Mouse (Mus musculus): ENCODE results near the gene Ptms. TPM values are rescaled to one million over a fixed set of nuclear protein-coding genes. Genes with fewer than 3 reads are reported as not detected.

The Ptms gene
- polyA plus RNA-seq, 1 experiment from 2014 or later, result 184 TPM

DNA sequence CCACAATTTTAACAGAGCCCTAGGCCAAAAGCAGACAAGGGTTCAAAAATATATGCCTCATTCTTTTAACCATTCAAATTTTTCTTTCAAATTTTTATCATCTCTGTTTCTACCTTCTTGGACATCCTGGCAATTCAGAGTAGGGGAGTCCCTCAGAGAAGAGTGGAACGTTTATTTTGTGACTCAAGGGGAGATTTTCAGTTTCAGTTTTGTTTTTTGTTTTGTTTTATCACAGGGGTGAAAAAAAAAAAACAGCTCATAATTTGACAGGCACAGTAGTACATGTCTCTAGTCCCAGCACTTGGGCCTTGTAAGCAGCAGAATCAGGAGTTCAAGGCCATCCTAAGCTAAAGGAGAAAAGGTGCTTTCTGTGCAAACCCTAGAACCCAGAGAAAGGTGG lies 12.1 kb downstream of the Ptms start:
- Histone ChIP-seq H3K9ac (replicated peaks; ENCODE audit: low read length) (no peak overlapping the region), H3K27me3 (ENCODE audit: control insufficient read depth, insufficient read depth, low read length) (no peaks in the 10 kb centered on the region), H3K4me1 (ENCODE audit: control insufficient read depth, insufficient read depth, low read length) (peaks cover 3% of the 10 kb centered on the region; the same call in 1 of the 2 replicates), H3K36me3 (replicated peaks; ENCODE audit: control insufficient read depth, insufficient read depth, low read depth, low read length) (no peaks in the 10 kb centered on the region), H3K4me3 (ENCODE audit: low read depth, low read length) (no peak overlapping the region), H3K9me3 (replicated peaks; ENCODE audit: control insufficient read depth, low read length) (no peaks in the 10 kb centered on the region), H3K27ac (replicated peaks; ENCODE audit: low read depth, low read length) (no peak overlapping the region), H3K4me2 (ENCODE audit: low read depth, low read length) (no peak overlapping the region)
- WGBS, result 86% methylated on average over 1 of the region's 1 CpGs
- ATAC-seq (replicated peaks; ENCODE audit: insufficient number of reproducible peaks, low FRiP score, low TSS enrichment, low read depth) (no peak), DNase-seq (ENCODE audit: low spot score) (no peak)

DNA sequence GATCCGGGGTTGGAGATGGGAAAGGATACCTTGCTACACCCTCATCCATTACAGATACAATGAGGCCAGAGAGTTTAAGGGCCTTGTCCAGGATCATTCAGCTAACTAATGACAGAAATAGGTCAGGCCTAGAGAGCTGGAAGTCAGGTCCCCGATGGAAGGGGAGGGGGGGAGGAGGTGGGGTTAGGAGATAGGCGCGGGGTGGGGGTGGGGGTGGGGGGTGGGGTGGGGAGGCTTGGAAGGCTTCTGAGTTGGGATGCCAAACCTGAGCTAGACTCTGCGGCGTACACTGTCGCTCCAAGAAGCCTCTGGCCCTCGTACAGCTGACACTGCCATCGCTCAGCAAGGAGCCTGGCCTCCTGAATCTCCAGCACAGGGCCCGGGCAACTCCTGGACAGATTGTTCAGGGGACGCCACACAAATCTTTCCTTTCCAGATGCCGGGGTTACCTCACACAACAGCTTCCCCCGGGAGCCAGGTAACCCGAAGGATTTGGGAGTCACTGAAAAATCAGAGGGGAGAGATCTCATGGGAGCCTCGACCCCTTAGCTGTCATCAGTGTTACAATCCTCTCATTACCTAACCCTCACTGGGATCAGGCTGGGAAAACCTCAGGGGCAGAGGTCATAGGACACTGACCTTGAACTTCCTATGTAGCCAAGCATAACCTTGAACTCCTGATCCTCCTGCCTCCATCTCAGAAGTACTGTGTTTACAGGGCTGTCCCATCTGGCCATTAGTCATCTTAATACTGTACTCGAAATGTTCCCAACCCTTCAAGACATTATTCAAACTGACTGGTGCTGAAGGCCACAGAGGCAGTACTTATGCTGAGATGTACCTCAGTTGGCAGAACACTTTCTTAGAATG lies 14.7 kb downstream of the Ptms start:
- DNase-seq (ENCODE audit: low spot score) (no peak), ATAC-seq (replicated peaks; ENCODE audit: insufficient number of reproducible peaks, low FRiP score, low TSS enrichment, low read depth) (no peak)
- Histone ChIP-seq H3K4me3 (ENCODE audit: low read depth, low read length) (peak overlapping the region; percentile 41; the same call in 1 of the 2 replicates), H3K27ac (replicated peaks; ENCODE audit: low read depth, low read length) (peak overlapping the region; percentile 92), H3K9me3 (replicated peaks; ENCODE audit: control insufficient read depth, low read length) (no peaks in the 10 kb centered on the region), H3K4me1 (ENCODE audit: control insufficient read depth, insufficient read depth, low read length) (peaks cover 3% of the 10 kb centered on the region; the same call in 1 of the 2 replicates), H3K4me2 (ENCODE audit: low read depth, low read length) (peak overlapping the region; percentile 77), H3K27me3 (ENCODE audit: control insufficient read depth, insufficient read depth, low read length) (no peaks in the 10 kb centered on the region), H3K36me3 (replicated peaks; ENCODE audit: control insufficient read depth, insufficient read depth, low read depth, low read length) (no peaks in the 10 kb centered on the region), H3K9ac (replicated peaks; ENCODE audit: low read length) (peak overlapping the region; percentile 82)
- 30% methylated on average over 16 of the region's 16 CpGs for WGBS

DNA sequence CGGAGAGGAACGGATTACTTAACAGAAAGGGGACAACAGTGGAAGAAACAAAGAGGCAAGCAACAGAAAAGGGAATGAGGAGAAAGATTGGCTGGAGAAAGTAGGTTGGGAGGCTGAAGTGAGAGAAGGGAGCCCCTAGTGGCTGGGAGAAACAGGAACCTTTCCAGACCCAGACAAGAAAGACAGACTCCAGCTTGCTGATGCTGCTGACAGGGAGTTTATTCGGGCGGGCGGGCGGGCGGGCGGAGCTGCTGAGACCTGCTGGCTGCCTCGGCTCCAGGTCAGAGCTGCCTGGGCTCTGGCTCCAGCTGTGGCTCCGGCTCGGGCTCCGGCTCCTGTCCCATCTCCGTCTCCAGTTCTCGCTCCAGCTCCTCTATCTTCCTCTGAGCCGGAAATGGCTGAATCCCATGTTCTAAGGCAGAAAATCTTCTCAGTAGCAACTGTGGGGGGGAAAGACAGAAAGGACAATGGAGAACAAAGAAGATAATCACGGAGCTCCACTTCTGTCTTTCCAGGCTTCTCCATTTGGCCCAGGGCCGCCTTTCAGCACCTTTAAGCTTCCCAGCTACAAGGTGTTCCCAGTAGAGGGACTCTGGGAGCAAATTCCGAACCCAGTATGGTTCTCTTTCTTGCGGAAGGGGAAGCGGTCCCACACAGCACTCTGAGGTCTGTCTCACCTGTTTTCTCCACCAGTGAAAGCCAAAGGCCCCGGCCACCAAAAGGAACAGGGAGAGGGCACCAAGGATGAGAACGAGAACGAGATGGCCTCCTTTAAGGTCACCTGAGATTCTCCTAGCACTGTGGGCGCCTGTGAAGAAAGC lies 15.5 kb downstream of the Ptms start:
- Histone ChIP-seq H3K36me3 (replicated peaks; ENCODE audit: control insufficient read depth, insufficient read depth, low read depth, low read length) (no peaks in the 10 kb centered on the region), H3K9ac (replicated peaks; ENCODE audit: low read length) (peak overlapping the region; percentile 82), H3K9me3 (replicated peaks; ENCODE audit: control insufficient read depth, low read length) (no peaks in the 10 kb centered on the region), H3K27ac (replicated peaks; ENCODE audit: low read depth, low read length) (peak overlapping the region; percentile 92), H3K4me1 (ENCODE audit: control insufficient read depth, insufficient read depth, low read length) (peaks cover 3% of the 10 kb centered on the region; the same call in 1 of the 2 replicates), H3K4me3 (ENCODE audit: low read depth, low read length) (peak overlapping the region; percentile 41), H3K4me2 (ENCODE audit: low read depth, low read length) (peak overlapping the region; percentile 77), H3K27me3 (ENCODE audit: control insufficient read depth, insufficient read depth, low read length) (no peaks in the 10 kb centered on the region)
- WGBS, result 8% methylated on average over 24 of the region's 24 CpGs
- peak; percentile 50 for ATAC-seq (replicated peaks; ENCODE audit: insufficient number of reproducible peaks, low FRiP score, low TSS enrichment, low read depth)
- DNase-seq (ENCODE audit: low spot score), result peak; percentile 85

DNA sequence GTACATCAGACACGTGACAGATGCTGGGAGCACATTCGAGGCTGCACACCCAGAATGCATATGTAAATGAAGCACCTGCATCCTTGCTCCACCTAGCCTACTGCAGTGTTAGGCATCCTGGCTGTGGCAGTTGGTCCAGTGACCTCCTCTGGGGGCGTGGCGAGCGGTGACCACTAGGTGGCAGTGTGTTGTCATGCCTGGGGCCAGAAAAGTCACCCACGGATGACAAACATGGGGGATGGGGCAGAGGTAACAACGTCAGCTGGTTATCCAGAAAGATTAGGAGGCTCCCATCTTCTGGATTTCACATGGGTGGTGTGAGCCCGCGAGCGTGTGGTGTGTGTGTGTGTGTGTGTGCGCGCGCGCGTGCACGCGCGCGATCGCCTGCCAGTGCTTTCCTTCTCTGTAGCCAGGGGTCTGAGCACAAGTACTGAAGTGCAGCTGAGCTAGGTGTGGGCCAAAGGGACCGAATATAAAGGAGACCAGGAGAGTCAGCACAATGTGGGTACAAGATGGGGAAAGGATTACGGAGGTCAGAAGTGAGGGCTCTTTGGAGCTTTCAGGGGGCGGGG lies 16.2 kb downstream of the Ptms start:
- Histone ChIP-seq H3K4me2 (ENCODE audit: low read depth, low read length) (peak overlapping the region; percentile 77), H3K9ac (replicated peaks; ENCODE audit: low read length) (peak overlapping the region; percentile 82), H3K4me3 (ENCODE audit: low read depth, low read length) (peak overlapping the region; percentile 41), H3K27me3 (ENCODE audit: control insufficient read depth, insufficient read depth, low read length) (no peaks in the 10 kb centered on the region), H3K36me3 (replicated peaks; ENCODE audit: control insufficient read depth, insufficient read depth, low read depth, low read length) (no peaks in the 10 kb centered on the region), H3K9me3 (replicated peaks; ENCODE audit: control insufficient read depth, low read length) (no peaks in the 10 kb centered on the region), H3K4me1 (ENCODE audit: control insufficient read depth, insufficient read depth, low read length) (peaks cover 3% of the 10 kb centered on the region; the same call in 1 of the 2 replicates), H3K27ac (replicated peaks; ENCODE audit: low read depth, low read length) (peak overlapping the region; percentile 92)
- under 1% methylated on average over 23 of the region's 23 CpGs for WGBS
- ATAC-seq (replicated peaks; ENCODE audit: insufficient number of reproducible peaks, low FRiP score, low TSS enrichment, low read depth), result peak; percentile 79
- DNase-seq (ENCODE audit: low spot score), result peak; percentile 95

DNA sequence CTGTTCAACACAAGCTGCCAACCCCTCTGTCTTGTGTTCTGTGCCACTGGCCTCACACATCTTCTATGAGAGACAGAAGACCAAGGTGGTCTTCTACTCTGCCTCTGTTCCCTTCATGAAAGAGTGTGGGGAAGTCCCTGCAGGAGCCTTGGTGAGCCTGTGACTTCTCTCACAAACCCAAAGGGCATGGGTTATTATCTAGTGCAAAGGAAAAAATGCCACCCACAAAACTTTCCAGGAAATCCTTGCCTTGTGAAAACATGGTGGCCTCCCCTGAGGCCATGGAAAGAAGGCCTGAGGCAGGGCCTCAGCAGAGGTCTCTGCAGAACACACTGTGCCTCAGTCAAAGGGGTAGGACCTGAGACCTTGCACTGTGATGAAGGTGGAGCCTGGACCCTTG lies 18.1 kb downstream of the Ptms start:
- Histone ChIP-seq H3K36me3 (replicated peaks; ENCODE audit: control insufficient read depth, insufficient read depth, low read depth, low read length) (no peaks in the 10 kb centered on the region), H3K27me3 (ENCODE audit: control insufficient read depth, insufficient read depth, low read length) (no peaks in the 10 kb centered on the region), H3K4me1 (ENCODE audit: control insufficient read depth, insufficient read depth, low read length) (peaks cover 3% of the 10 kb centered on the region; the same call in 1 of the 2 replicates), H3K9ac (replicated peaks; ENCODE audit: low read length) (no peak overlapping the region), H3K4me2 (ENCODE audit: low read depth, low read length) (no peak overlapping the region), H3K4me3 (ENCODE audit: low read depth, low read length) (no peak overlapping the region), H3K9me3 (replicated peaks; ENCODE audit: control insufficient read depth, low read length) (no peaks in the 10 kb centered on the region), H3K27ac (replicated peaks; ENCODE audit: low read depth, low read length) (no peak overlapping the region)
- ATAC-seq (replicated peaks; ENCODE audit: insufficient number of reproducible peaks, low FRiP score, low TSS enrichment, low read depth) (no peak), DNase-seq (ENCODE audit: low spot score) (no peak)

DNA sequence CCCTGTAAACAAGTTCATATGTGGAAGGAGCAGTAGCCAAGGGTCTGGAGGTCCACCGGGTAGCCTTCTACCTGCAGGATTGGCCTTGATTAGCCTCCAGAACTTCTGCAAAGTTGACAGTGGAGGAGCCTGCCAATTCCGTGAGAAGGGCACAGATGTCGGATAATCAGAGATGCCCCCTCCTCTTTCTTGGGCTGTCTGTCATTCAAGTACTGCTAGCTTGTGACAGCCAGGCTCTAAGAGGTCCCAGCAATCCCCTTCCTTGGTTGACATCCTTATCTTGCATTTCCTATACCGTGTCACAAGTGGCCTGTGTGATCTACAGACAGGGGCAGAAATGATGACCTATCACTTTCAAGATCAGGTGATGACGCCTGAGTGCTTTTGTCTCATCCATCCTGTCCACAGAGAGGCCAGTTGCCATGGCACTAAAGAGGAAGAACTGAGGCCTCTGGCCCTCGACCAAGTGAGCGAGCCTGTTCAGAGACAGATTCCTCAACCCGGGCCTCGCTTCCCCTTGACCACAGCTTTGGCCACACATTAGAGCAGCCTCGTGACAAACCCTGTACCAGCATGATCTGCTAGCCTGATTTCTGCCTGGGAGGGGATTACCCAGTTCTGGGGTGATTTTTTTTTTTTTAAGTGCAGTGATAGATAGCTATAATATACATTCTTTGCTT lies 19.0 kb downstream of the Ptms start:
- no peak overlapping the region for H3K9ac ChIP-seq (replicated peaks; ENCODE audit: low read length)
- no peak overlapping the region for H3K4me2 ChIP-seq (ENCODE audit: low read depth, low read length)
- no peak for ATAC-seq (replicated peaks; ENCODE audit: insufficient number of reproducible peaks, low FRiP score, low TSS enrichment, low read depth)
- no peaks in the 10 kb centered on the region for H3K9me3 ChIP-seq (replicated peaks; ENCODE audit: control insufficient read depth, low read length)
- no peaks in the 10 kb centered on the region for H3K36me3 ChIP-seq (replicated peaks; ENCODE audit: control insufficient read depth, insufficient read depth, low read depth, low read length)
- WGBS, result 73% methylated on average over 10 of the region's 10 CpGs
- no peak for DNase-seq (ENCODE audit: low spot score)
- no peaks in the 10 kb centered on the region for H3K27me3 ChIP-seq (ENCODE audit: control insufficient read depth, insufficient read depth, low read length)
- H3K4me1 ChIP-seq (ENCODE audit: control insufficient read depth, insufficient read depth, low read length), result peaks cover 3% of the 10 kb centered on the region; the same call in 1 of the 2 replicates
- H3K4me3 ChIP-seq (ENCODE audit: low read depth, low read length), result no peak overlapping the region
- no peak overlapping the region for H3K27ac ChIP-seq (replicated peaks; ENCODE audit: low read depth, low read length)

DNA sequence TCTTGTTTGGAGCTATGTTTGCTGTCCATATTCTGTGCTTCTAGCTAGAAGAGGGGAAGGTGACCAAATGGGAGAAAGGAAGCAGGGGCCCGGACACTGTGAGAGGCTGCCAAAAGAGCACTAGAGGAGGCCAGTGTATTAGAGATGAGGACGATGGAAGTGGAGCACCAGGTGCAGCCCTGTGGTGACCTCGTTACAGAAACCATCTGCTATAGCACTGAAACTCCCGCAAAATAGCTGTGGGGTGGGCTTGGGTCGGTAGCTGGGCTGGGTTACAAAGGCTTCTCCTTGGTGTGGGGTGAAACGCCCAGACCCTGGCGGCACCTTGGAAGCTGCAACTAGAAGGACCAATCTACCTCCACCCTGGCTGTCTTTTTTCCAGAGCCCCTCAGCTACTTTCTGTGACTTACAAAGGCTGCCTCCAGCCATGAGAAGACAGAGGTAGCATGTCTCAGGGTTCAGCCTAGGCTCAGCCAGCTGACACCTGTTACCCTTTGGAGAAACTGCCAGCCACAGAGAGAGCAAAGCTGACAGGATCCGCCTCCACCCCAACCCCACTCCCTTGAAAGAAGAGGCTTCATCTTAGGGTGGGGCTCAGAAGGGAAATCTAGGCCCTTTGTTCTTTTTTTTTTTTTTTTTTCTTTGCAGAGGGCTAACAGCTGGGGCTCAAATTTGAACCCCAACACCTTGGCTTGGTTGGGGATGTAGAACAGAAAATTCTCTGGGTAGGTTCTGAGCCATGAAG lies 19.7 kb downstream of the Ptms start:
- H3K27ac ChIP-seq (replicated peaks; ENCODE audit: low read depth, low read length), result no peak overlapping the region

More for the DNA sequence above, 19.7 kb downstream of the Ptms start:
- Histone ChIP-seq H3K36me3 (replicated peaks; ENCODE audit: control insufficient read depth, insufficient read depth, low read depth, low read length) (no peaks in the 10 kb centered on the region), H3K4me2 (ENCODE audit: low read depth, low read length) (no peak overlapping the region), H3K4me1 (ENCODE audit: control insufficient read depth, insufficient read depth, low read length) (peaks cover 3% of the 10 kb centered on the region; the same call in 1 of the 2 replicates), H3K4me3 (ENCODE audit: low read depth, low read length) (no peak overlapping the region), H3K27me3 (ENCODE audit: control insufficient read depth, insufficient read depth, low read length) (no peaks in the 10 kb centered on the region), H3K9ac (replicated peaks; ENCODE audit: low read length) (no peak overlapping the region), H3K9me3 (replicated peaks; ENCODE audit: control insufficient read depth, low read length) (no peaks in the 10 kb centered on the region)
- 57% methylated on average over 8 of the region's 8 CpGs for WGBS
- no peak for DNase-seq (ENCODE audit: low spot score)
- ATAC-seq (replicated peaks; ENCODE audit: insufficient number of reproducible peaks, low FRiP score, low TSS enrichment, low read depth), result no peak

Measured in embryonic facial prominence, embryonic 11.5 days (tissue).